Mouse (Mus musculus) limb, embryonic 14.5 days (tissue): Measurements from ENCODE around the gene Zfp335. TPM values are rescaled to one million over a fixed set of nuclear protein-coding genes. Genes with fewer than 3 reads are reported as not detected.

Experiments
- ATAC-seq: fragments of 200-750 bp; cut with Nextera tagmentation; 2 replicates; pipeline ENCODE4 v1.8.0; 2017; ENCODE audit warnings: low read depth, moderate number of reproducible peaks, moderate TSS enrichment; ENCODE audit not compliant: low FRiP score
- DNase-seq: peaks from one replicate; pipeline ENCODE4 v3.0.0-alpha.2; 2015; ENCODE audit warnings: low spot score
- H3K27ac ChIP-seq: fragments of 300-500 bp; sonication (generic); replicated peaks from 2 replicates; pipeline ENCODE4 v1.5.1; 2014; ENCODE audit warnings: low read depth, mild to moderate bottlenecking, low read length, moderate library complexity, mixed read lengths
- H3K27me3 ChIP-seq: fragments of 300-500 bp; sonication (generic); 2 replicates; pipeline ENCODE4 v1.6.1; 2014; ENCODE audit warnings: low read length, mixed read lengths; ENCODE audit not compliant: control insufficient read depth, insufficient read depth
- H3K36me3 ChIP-seq: fragments of 300-500 bp; sonication (generic); 2 replicates; pipeline ENCODE4 v1.6.1; 2014; ENCODE audit warnings: mild to moderate bottlenecking, low read length, moderate library complexity, mixed read lengths; ENCODE audit not compliant: control insufficient read depth, insufficient read depth
- H3K4me1 ChIP-seq: fragments of 300-500 bp; sonication (generic); 2 replicates; pipeline ENCODE4 v1.6.1; 2014; ENCODE audit warnings: antibody characterized with exemption, low read length, mixed read lengths; ENCODE audit not compliant: control insufficient read depth, insufficient read depth
- H3K4me2 ChIP-seq: fragments of 300-500 bp; sonication (generic); replicated peaks from 2 replicates; pipeline ENCODE4 v1.6.1; 2014; ENCODE audit warnings: low read depth, mild to moderate bottlenecking, low read length, moderate library complexity; ENCODE audit not compliant: severe bottlenecking
- H3K4me3 ChIP-seq: fragments of 300-500 bp; sonication (generic); replicated peaks from 2 replicates; pipeline ENCODE4 v1.5.1; 2014; ENCODE audit warnings: low read length
- H3K9ac ChIP-seq: fragments of 300-500 bp; sonication (generic); 2 replicates; pipeline ENCODE4 v1.6.1; 2014; ENCODE audit warnings: mild to moderate bottlenecking, low read depth, low read length, moderate library complexity; ENCODE audit not compliant: severe bottlenecking
- H3K9me3 ChIP-seq: fragments of 300-500 bp; sonication (generic); 2 replicates; pipeline ENCODE4 v1.6.1; 2016; ENCODE audit warnings: low read length; ENCODE audit not compliant: control insufficient read depth
- POLR2A ChIP-seq: fragments of 200-500 bp; IDR thresholded peaks from 2 replicates; pipeline ENCODE4 v1.8.0; 2012; ENCODE audit warnings: inconsistent platforms, mild to moderate bottlenecking, moderate library complexity, borderline replicate concordance; ENCODE audit not compliant: insufficient read depth, insufficient read length; ENCODE audit errors: extremely low read depth
- WGBS: fragments of 180-500 bp; shearing (Covaris S2); extraction: QIAGEN DNeasy Blood & Tissue Kit; methylation state at CpG from one replicate; pipeline ENCODE4 v1.1.7; 2014; 5-methylcytosine and 5-hydroxymethylcytosine counted together
- polyA plus RNA-seq, 2 experiments: library from polyadenylated mRNA; depleted of rRNA in 1 of 2; stranded (reverse) in 1 of 2; unstranded in 1 of 2; fragments of >200 nt; fragmentation: Nextera tagmentation in 1 of 2; extraction: Ambion mirVana in 1 of 2; gene quantifications; 2 replicates each; pipeline versions ENCODE4 v1.2.1 to v1.2.3; 2012 to 2014

The Zfp335 gene
- polyA plus RNA-seq, 2 experiments = 13.7 to 37.9 TPM

- Histone ChIP-seq H3K9ac (no peak overlapping the region), H3K27ac (no peak overlapping the region), H3K4me2 (no peak overlapping the region), H3K4me3 (no peak overlapping the region), H3K9me3 (no peaks in the 10 kb centered on the region), H3K36me3 (0 out of 2 replicates have a peak, but pooled peaks cover 2% of the 10 kb centered on the region), H3K27me3 (no peaks in the 10 kb centered on the region), H3K4me1 (no peaks in the 10 kb centered on the region)
- no peak for ATAC-seq
- 79% methylated on average over 4 of the region's 4 CpGs for WGBS
- TF ChIP-seq POLR2A = no peak
- DNase-seq = no peak
These were observed 11.7 kb upstream of the Zfp335 start for GRCm38 (mm10) chr2:164923291-164923690.

GRCm38 (mm10) chr2:164921984-164922383, 10.4 kb upstream of the Zfp335 start:
- no peak for TF ChIP-seq POLR2A
- Histone ChIP-seq H3K9ac (no peak overlapping the region), H3K36me3 (0 out of 2 replicates have a peak, but pooled peaks cover 2% of the 10 kb centered on the region), H3K27me3 (no peaks in the 10 kb centered on the region), H3K4me2 (no peak overlapping the region), H3K4me3 (no peak overlapping the region), H3K9me3 (no peaks in the 10 kb centered on the region), H3K4me1 (peaks cover 8% of the 10 kb centered on the region; the same call in 1 of the 2 replicates), H3K27ac (no peak overlapping the region)
- no peak for ATAC-seq
- 54% methylated on average over 7 of the region's 7 CpGs for WGBS
- DNase-seq = no peak

- Histone ChIP-seq H3K27ac (no peak overlapping the region), H3K9me3 (no peaks in the 10 kb centered on the region), H3K4me1 (peaks cover 8% of the 10 kb centered on the region; the same call in 1 of the 2 replicates), H3K4me2 (no peak overlapping the region), H3K36me3 (0 out of 2 replicates have a peak, but pooled peaks cover 2% of the 10 kb centered on the region), H3K9ac (no peak overlapping the region), H3K4me3 (no peak overlapping the region), H3K27me3 (no peaks in the 10 kb centered on the region)
- no peak for TF ChIP-seq POLR2A
- no peak for DNase-seq
- 72% methylated on average over 4 of the region's 5 CpGs for WGBS
- ATAC-seq = no peak
These were observed 6.8 kb upstream of the Zfp335 start for GRCm38 (mm10) chr2:164918325-164918724.

- 30% methylated on average over 10 of the region's 10 CpGs for WGBS
- H3K36me3 ChIP-seq = 0 out of 2 replicates have a peak, but pooled peaks cover 2% of the 10 kb centered on the region
- no peaks in the 10 kb centered on the region for H3K9me3 ChIP-seq
- no peak overlapping the region for H3K4me3 ChIP-seq
- H3K4me2 ChIP-seq = no peak overlapping the region
- H3K4me1 ChIP-seq = peaks cover 9% of the 10 kb centered on the region
- DNase-seq = no peak
- ATAC-seq = no peak
- no peak for TF ChIP-seq POLR2A
- H3K9ac ChIP-seq = no peak overlapping the region
- no peak overlapping the region for H3K27ac ChIP-seq
- no peaks in the 10 kb centered on the region for H3K27me3 ChIP-seq
These were observed 5.8 kb upstream of the Zfp335 start for GRCm38 (mm10) chr2:164917371-164917770.

- Histone ChIP-seq H3K4me2 (no peak overlapping the region), H3K27me3 (no peaks in the 10 kb centered on the region), H3K9ac (no peak overlapping the region), H3K36me3 (0 out of 2 replicates have a peak, but pooled peaks cover 2% of the 10 kb centered on the region), H3K9me3 (no peaks in the 10 kb centered on the region), H3K4me1 (peaks cover 12% of the 10 kb centered on the region), H3K27ac (no peak overlapping the region), H3K4me3 (no peak overlapping the region)
- WGBS = 71% methylated on average over 5 of the region's 5 CpGs
- DNase-seq (no peak), ATAC-seq (no peak)
- no peak for TF ChIP-seq POLR2A
These were observed 5.3 kb upstream of the Zfp335 start for GRCm38 (mm10) chr2:164916820-164917219.

- 96% methylated on average over 2 of the region's 2 CpGs for WGBS
- Histone ChIP-seq H3K9me3 (no peaks in the 10 kb centered on the region), H3K9ac (no peak overlapping the region), H3K4me3 (no peak overlapping the region), H3K27ac (no peak overlapping the region), H3K4me1 (peaks cover 23% of the 10 kb centered on the region), H3K4me2 (no peak overlapping the region), H3K36me3 (peaks cover 13% of the 10 kb centered on the region), H3K27me3 (no peaks in the 10 kb centered on the region)
- ATAC-seq (no peak), DNase-seq (no peak)
- TF ChIP-seq POLR2A = no peak
These were observed 1.9 kb upstream of the Zfp335 start for GRCm38 (mm10) chr2:164913428-164913786.
